Mouse (Mus musculus) neutrophil, adult 65 days (primary cell): ENCODE results near the gene Zar1. TPM values are rescaled to one million over a fixed set of nuclear protein-coding genes. Genes with fewer than 3 reads are reported as not detected.

Experiments
- total RNA-seq: library from RNA; stranded (reverse); gene quantifications from 2 replicates; pipeline ENCODE4 v1.2.4, GENCODE M21; 2023

Gene Zar1
- not detected in 2 replicates for total RNA-seq

GRCm38 (mm10) chr5:72580970-72581332 lies at the start of gene Zar1:
Gene Zar1 (minus strand): TSS chr5:72581254.

GRCm38 (mm10) chr5:72587192-72587681 lies 6.2 kb upstream of the Zar1 start, which contains the start of gene Gm5868:
Gene Gm5868 (minus strand): TSS chr5:72587551.

GRCm38 (mm10) chr5:72559544-72560049 lies 21.5 kb downstream of the Zar1 start, which contains the start of gene Nfxl1:
Gene Nfxl1 (minus strand): TSS chr5:72559684.

Other genes with a start within 250 kb of the Zar1 start
- gene Corin, start 76.8 kb downstream of the Zar1 start, total RNA-seq = not detected in 2 replicates
- 9.3 and 11.7 TPM in 2 replicates for gene Nfxl1, start 21.6 kb downstream of the Zar1 start, total RNA-seq
- gene Gm5868, start 6.3 kb upstream of the Zar1 start, total RNA-seq = not detected in 2 replicates
- gene Cnga1, start 63.0 kb upstream of the Zar1 start, total RNA-seq = not detected in 2 replicates
- not detected in 2 replicates for gene Nipal1, start 66.5 kb upstream of the Zar1 start, total RNA-seq
- gene Txk, start 171.5 kb upstream of the Zar1 start, total RNA-seq = 0.20 and 1.1 TPM in 2 replicates